Mouse (Mus musculus) bone marrow macrophage, adult 2 months (primary cell): ENCODE data around the gene Gm13083.
"Not testable (repeated sequence)": the region's sequence is repeated elsewhere in the genome, so short reads cannot be mapped to it uniquely, and the experiment has no call there.

ENCODE experiments used
- CTCF ChIP-seq: IDR thresholded peaks from 2 replicates; pipeline ENCODE4 v1.5.1; 2012; ENCODE audit warnings: low read depth, mild to moderate bottlenecking, low read length, moderate library complexity
- POLR2A ChIP-seq: IDR thresholded peaks from 2 replicates; pipeline ENCODE4 v1.6.1; 2012; ENCODE audit warnings: mild to moderate bottlenecking, low read depth, low read length, borderline replicate concordance

- not testable (repeated sequence) for TF ChIP-seq CTCF, POLR2A
These were observed at the start of gene Gm13083 for GRCm38 (mm10) chr4:143614703-143615102.
